ENCODE assay signal across 14 mouse cellular contexts in genomic region chr3:138215395-138215989, GRCm38 (mm10). TPM values are rescaled to one million over a fixed set of nuclear protein-coding genes. Genes with fewer than 3 reads are reported as not detected.
DNase-seq lines count a peak whose midpoint lies in the region; ATAC-seq and TF ChIP-seq lines count a peak whose summit lies in the region.
"Had no signal": no experiment of that assay in that cellular context is flagged by ENCODE, and none has a peak within 500 bp of the region (broad histone marks: within the 10 kb centered on the region; RNA-seq: fewer than 3 reads in every experiment).

No protein-coding gene starts in this region.

- ATAC-seq in neural tube, embryonic 12.5 days (ENCODE audit: low FRiP score, low read depth), result peak; percentile 85
- no peak for ATAC-seq in hindbrain, postnatal 0 days
- ATAC-seq: liver, postnatal 0 days had no signal

- DNase-seq in adrenal gland, adult (ENCODE audit: inconsistent age in 2 of 2, low spot score in 1 of 2), result peak; percentile 71 to 85
- no peak for DNase-seq in adrenal gland, adult 18-20 months (ENCODE audit: low spot score in 2 of 2)
- DNase-seq in neural tube, embryonic 10.5 days (ENCODE audit: extremely low spot score, low spot score), result no peak
- DNase-seq in hindbrain, postnatal 0 days (ENCODE audit: low spot score), result peak; percentile 8
- no peak for DNase-seq in gastrocnemius, postnatal 14 days
- no peak for DNase-seq in heart, embryonic 10.5 days (ENCODE audit: low spot score)
- DNase-seq in right cerebral cortex, adult 18-20 months, result no peak
- DNase-seq: kidney, adult 2 months; liver, postnatal 0 days had no signal

- intact Hi-C loops in gastrocnemius, postnatal 14 days (cut with DNase I; ENCODE audit: low total_unique reads), result no loop called here

- H3K4me3 ChIP-seq in neural tube, embryonic 12.5 days, result no peak overlapping the region
- H3K4me3 ChIP-seq in hindbrain, postnatal 0 days (ENCODE audit: low read length), result no peak overlapping the region
- H3K4me3 ChIP-seq in heart, embryonic 10.5 days, result no peak overlapping the region

- no peaks in the 10 kb centered on the region for H3K9me3 ChIP-seq in neural tube, embryonic 12.5 days
- H3K9me3 ChIP-seq in hindbrain, postnatal 0 days (ENCODE audit: low read length), result no peaks in the 10 kb centered on the region
- no peaks in the 10 kb centered on the region for H3K9me3 ChIP-seq in heart, embryonic 10.5 days

- no peaks in the 10 kb centered on the region for H3K4me1 ChIP-seq in neural tube, embryonic 12.5 days
- no peaks in the 10 kb centered on the region for H3K4me1 ChIP-seq in hindbrain, postnatal 0 days (ENCODE audit: insufficient read depth, low read length)
- H3K4me1 ChIP-seq in heart, embryonic 10.5 days, result no peaks in the 10 kb centered on the region

- 29% methylated on average over 11 of the region's 11 CpGs for WGBS in neural tube, embryonic 12.5 days
- 20% methylated on average over 11 of the region's 11 CpGs for WGBS in hindbrain, postnatal 0 days
- 66% methylated on average over 11 of the region's 11 CpGs for WGBS in heart, embryonic 10.5 days

- H3K27ac ChIP-seq in neural tube, embryonic 12.5 days, result no peak overlapping the region
- no peak overlapping the region for H3K27ac ChIP-seq in hindbrain, postnatal 0 days
- no peak overlapping the region for H3K27ac ChIP-seq in heart, embryonic 10.5 days

- no peaks in the 10 kb centered on the region for H3K36me3 ChIP-seq in neural tube, embryonic 12.5 days
- no peaks in the 10 kb centered on the region for H3K36me3 ChIP-seq in hindbrain, postnatal 0 days (ENCODE audit: insufficient read depth, low read length)
- H3K36me3 ChIP-seq in heart, embryonic 10.5 days, result no peaks in the 10 kb centered on the region

- no peak overlapping the region for H3K9ac ChIP-seq in neural tube, embryonic 12.5 days
- H3K9ac ChIP-seq in hindbrain, postnatal 0 days (replicated peaks; ENCODE audit: low read length), result no peak overlapping the region
- H3K9ac ChIP-seq: liver, postnatal 0 days had no signal

- H3K27me3 ChIP-seq in neural tube, embryonic 12.5 days (replicated peaks), result no peaks in the 10 kb centered on the region
- H3K27me3 ChIP-seq in hindbrain, postnatal 0 days (ENCODE audit: insufficient read depth, low read length), result no peaks in the 10 kb centered on the region
- H3K27me3 ChIP-seq in heart, embryonic 10.5 days (ENCODE audit: insufficient read depth, poor library complexity, severe bottlenecking), result no peaks in the 10 kb centered on the region

- TF ChIP-seq CTCF in hindbrain, postnatal 0 days (IDR thresholded peaks at IDR 0.05; ENCODE audit: low read depth), result no peak

- H3K4me2 ChIP-seq in neural tube, embryonic 12.5 days (replicated peaks), result no peak overlapping the region
- no peak overlapping the region for H3K4me2 ChIP-seq in hindbrain, postnatal 0 days (ENCODE audit: low read depth, low read length)

RNA-seq across cellular contexts. Expression of gene Adh7, which starts 2.1 kb away (rescaled TPM):
- total RNA-seq in adrenal gland, adult 18-20 months (2021), result 100 to 1,000 TPM in 1 of 2 experiments, 1 to 10 TPM in 1; 2.8 to 129 TPM
- polyA plus RNA-seq in neural tube, embryonic 12.5 days (2016; fragmentation: Nextera tagmentation; extraction: Ambion mirVana), result not detected in 2 replicates
- total RNA-seq in hindbrain, postnatal 0 days (2014; rRNA removed), result 0.22 and 0.37 TPM in 2 replicates
- polyA plus RNA-seq in hindbrain, postnatal 0 days (2015; fragmentation: Nextera tagmentation; extraction: Ambion mirVana), result 0.70 and 1.2 TPM in 2 replicates
- total RNA-seq in gastrocnemius, postnatal 14 days (2021), result under 1 TPM; 0.13 to 0.37 TPM
- 0.19 TPM in 1 of 2 replicates, not detected in the other for polyA plus RNA-seq in heart, embryonic 10.5 days (2016; fragmentation: Nextera tagmentation; extraction: Ambion mirVana)

RNA-seq across cellular contexts. Expression of gene 4930579F01Rik, which starts 21.9 kb away (rescaled TPM):
- total RNA-seq in adrenal gland, adult 18-20 months (2021), result not detected
- polyA plus RNA-seq in neural tube, embryonic 12.5 days (2016; fragmentation: Nextera tagmentation; extraction: Ambion mirVana), result not detected in 2 replicates
- not detected in 2 replicates for total RNA-seq in hindbrain, postnatal 0 days (2014; rRNA removed)
- 0.09 TPM in 1 of 2 replicates, not detected in the other for polyA plus RNA-seq in hindbrain, postnatal 0 days (2015; fragmentation: Nextera tagmentation; extraction: Ambion mirVana)
- total RNA-seq in gastrocnemius, postnatal 14 days (2021), result not detected
- not detected in 2 replicates for polyA plus RNA-seq in heart, embryonic 10.5 days (2016; fragmentation: Nextera tagmentation; extraction: Ambion mirVana)
- total RNA-seq: gastrocnemius, adult 18-20 months; layer of hippocampus, postnatal 25 days had no signal
- polyA plus RNA-seq: cortical plate, adult 2 months; heart, embryonic 16.5 days; kidney, adult 2 months; liver, postnatal 0 days had no signal

RNA-seq across cellular contexts. Expression of gene Adh1, which starts 45.3 kb away (rescaled TPM):
- total RNA-seq in adrenal gland, adult 18-20 months (2021), result 1,000 to 10,000 TPM in 1 of 2 experiments, 100 to 1,000 TPM in 1; 384 to 6,834 TPM
- 2.7 and 4.6 TPM in 2 replicates for polyA plus RNA-seq in neural tube, embryonic 12.5 days (2016; fragmentation: Nextera tagmentation; extraction: Ambion mirVana)
- total RNA-seq in hindbrain, postnatal 0 days (2014; rRNA removed), result 0.97 and 1.3 TPM in 2 replicates
- 3.8 and 4.5 TPM in 2 replicates for polyA plus RNA-seq in hindbrain, postnatal 0 days (2015; fragmentation: Nextera tagmentation; extraction: Ambion mirVana)
- 10 to 100 TPM; 46.4 to 90.8 TPM for total RNA-seq in gastrocnemius, postnatal 14 days (2021)
- polyA plus RNA-seq in heart, embryonic 10.5 days (2016; fragmentation: Nextera tagmentation; extraction: Ambion mirVana), result 0.99 and 1.0 TPM in 2 replicates

Comparison
In these comparisons a context has a peak if more than half of its experiments do, and no peak if none do; other contexts are left out.
1. DNase-seq: peak in adrenal gland, adult (2 of 2) and hindbrain, postnatal 0 days (single experiment); none in adrenal gland, adult 18-20 months (0 of 2), neural tube, embryonic 10.5 days (single experiment), gastrocnemius, postnatal 14 days (single experiment), heart, embryonic 10.5 days (single experiment) and right cerebral cortex, adult 18-20 months (single experiment).
2. RNA of gene Adh1, which starts 45.3 kb away (total RNA-seq): 384 to 6,834 TPM in adrenal gland, adult 18-20 months and 46.4 to 90.8 TPM in gastrocnemius, postnatal 14 days; 0.97 to 1.3 TPM in hindbrain, postnatal 0 days; every median in the first group is over 10 times any median in the second.